ENCODE assay signal across 10 mouse cellular contexts in genomic region chr1:53850891-53851290, GRCm38 (mm10).
DNase-seq lines count a peak whose midpoint lies in the region; ATAC-seq lines count a peak whose summit lies in the region.
"Had no signal": no experiment of that assay in that cellular context is flagged by ENCODE, and none has a peak within 500 bp of the region (broad histone marks: within the 10 kb centered on the region; RNA-seq: fewer than 3 reads in every experiment).

No protein-coding gene starts in this region.

- no peak overlapping the region for H3K4me2 ChIP-seq in hindbrain, embryonic 16.5 days (ENCODE audit: low read length)

- intact Hi-C loops in left cerebral cortex, postnatal 25 days (cut with DNase I), result no loop called here

- H3K4me1 ChIP-seq in hindbrain, embryonic 16.5 days (ENCODE audit: control insufficient read depth, insufficient read depth, low read depth, low read length), result no peaks in the 10 kb centered on the region

- WGBS in hindbrain, embryonic 16.5 days, result 94% methylated on average over 6 of the region's 6 CpGs

- H3K9me3 ChIP-seq in hindbrain, embryonic 16.5 days (ENCODE audit: control insufficient read depth, low read length), result no peaks in the 10 kb centered on the region

- H3K9ac ChIP-seq in hindbrain, embryonic 16.5 days (ENCODE audit: low read depth, low read length), result no peak overlapping the region

- H3K27ac ChIP-seq in hindbrain, embryonic 16.5 days (ENCODE audit: low read depth, low read length), result no peak overlapping the region

- peak; percentile 29 for ATAC-seq in CD4-positive, CD25-positive, alpha-beta regulatory T cell, adult 4 months
- peak; percentile 82 to 84 for ATAC-seq in hematopoietic stem cell, adult 5-6 weeks (replicated peaks in 1 of 2; ENCODE audit: insufficient read depth in 1 of 2, low FRiP score in 2 of 2, low TSS enrichment in 1 of 2, low read depth in 1 of 2, poor library complexity in 2 of 2, severe bottlenecking in 2 of 2)
- ATAC-seq in megakaryocyte-erythroid progenitor cell, adult 5-6 weeks (replicated peaks; ENCODE audit: low FRiP score, low TSS enrichment, poor library complexity, severe bottlenecking), result peak; percentile 82
- ATAC-seq in hindbrain, embryonic 16.5 days, result no peak

- H3K36me3 ChIP-seq in hindbrain, embryonic 16.5 days (ENCODE audit: control insufficient read depth, insufficient read depth, low read length), result no peaks in the 10 kb centered on the region; the same call in 1 of the 2 replicates

- peak; percentile 96 for DNase-seq in 416B (ENCODE audit: low read depth)
- no peak for DNase-seq in embryo, embryonic 11 days
- DNase-seq in retina, postnatal 1 day, result no peak
- no peak for DNase-seq in left cerebral cortex, postnatal 25 days (ENCODE audit: low spot score in 2 of 2)
- DNase-seq: gastrocnemius, postnatal 36 days had no signal

- no peaks in the 10 kb centered on the region for H3K27me3 ChIP-seq in hindbrain, embryonic 16.5 days (replicated peaks; ENCODE audit: control insufficient read depth, insufficient read depth, low read length)

- no peak overlapping the region for H3K4me3 ChIP-seq in hindbrain, embryonic 16.5 days (ENCODE audit: low read length)
- H3K4me3 ChIP-seq: myocyte had no signal
